Mouse (Mus musculus): ENCODE measurements around the gene Tk2. TPM values are rescaled to one million over a fixed set of nuclear protein-coding genes. Genes with fewer than 3 reads are reported as not detected.

Gene Tk2
- polyA plus RNA-seq, 1 experiment from 2014 or later, result 18.0 TPM

GRCm38 (mm10) chr8:104217601-104218000 is 30.8 kb downstream of the Tk2 start:
- no peak for ATAC-seq (ENCODE audit: insufficient number of reproducible peaks, low FRiP score, low TSS enrichment, low read depth)
- Histone ChIP-seq H3K9me3 (no peaks in the 10 kb centered on the region), H3K36me3 (no peaks in the 10 kb centered on the region), H3K27ac (no peak overlapping the region), H3K27me3 (no peaks in the 10 kb centered on the region), H3K4me2 (no peak overlapping the region), H3K9ac (no peak overlapping the region), H3K4me1 (no peaks in the 10 kb centered on the region), H3K4me3 (no peak overlapping the region)
- 91% methylated on average over 5 of the region's 5 CpGs for WGBS

GRCm38 (mm10) chr8:104205292-104205691 is 43.1 kb downstream of the Tk2 start:
- H3K4me3 ChIP-seq, result no peak overlapping the region
- WGBS, result 75% methylated on average over 3 of the region's 3 CpGs
- no peak overlapping the region for H3K27ac ChIP-seq
- H3K36me3 ChIP-seq, result no peaks in the 10 kb centered on the region
- no peaks in the 10 kb centered on the region for H3K27me3 ChIP-seq
- H3K4me2 ChIP-seq, result no peak overlapping the region
- H3K9ac ChIP-seq, result no peak overlapping the region
- H3K9me3 ChIP-seq, result no peaks in the 10 kb centered on the region
- no peak for ATAC-seq (ENCODE audit: insufficient number of reproducible peaks, low FRiP score, low TSS enrichment, low read depth)
- no peaks in the 10 kb centered on the region for H3K4me1 ChIP-seq

- 81% methylated on average over 4 of the region's 4 CpGs for WGBS
- Histone ChIP-seq H3K36me3 (no peaks in the 10 kb centered on the region), H3K27ac (no peak overlapping the region), H3K4me2 (no peak overlapping the region), H3K9me3 (no peaks in the 10 kb centered on the region), H3K4me3 (no peak overlapping the region), H3K4me1 (no peaks in the 10 kb centered on the region), H3K27me3 (no peaks in the 10 kb centered on the region), H3K9ac (no peak overlapping the region)
- no peak for ATAC-seq (ENCODE audit: insufficient number of reproducible peaks, low FRiP score, low TSS enrichment, low read depth)
These were observed 46.0 kb downstream of the Tk2 start for GRCm38 (mm10) chr8:104202320-104202719.

- H3K4me3 ChIP-seq, result no peak overlapping the region
- H3K4me1 ChIP-seq, result no peaks in the 10 kb centered on the region
- H3K36me3 ChIP-seq, result no peaks in the 10 kb centered on the region
- no peak for ATAC-seq (ENCODE audit: insufficient number of reproducible peaks, low FRiP score, low TSS enrichment, low read depth)
- 82% methylated on average over 3 of the region's 3 CpGs for whole genome bisulfite sequencing
- no peak overlapping the region for H3K9ac ChIP-seq
- H3K9me3 ChIP-seq, result no peaks in the 10 kb centered on the region
- H3K27me3 ChIP-seq, result no peaks in the 10 kb centered on the region
- H3K4me2 ChIP-seq, result no peak overlapping the region
- no peak overlapping the region for H3K27ac ChIP-seq
These were observed 46.7 kb downstream of the Tk2 start for GRCm38 (mm10) chr8:104201622-104202021.

- Histone ChIP-seq H3K9me3 (no peaks in the 10 kb centered on the region), H3K4me2 (no peak overlapping the region), H3K27ac (no peak overlapping the region), H3K4me1 (no peaks in the 10 kb centered on the region), H3K4me3 (no peak overlapping the region), H3K27me3 (no peaks in the 10 kb centered on the region), H3K9ac (no peak overlapping the region), H3K36me3 (no peaks in the 10 kb centered on the region)
- ATAC-seq (ENCODE audit: insufficient number of reproducible peaks, low FRiP score, low TSS enrichment, low read depth), result no peak
- 69% methylated on average over 5 of the region's 5 CpGs for WGBS
These were observed 48.6 kb downstream of the Tk2 start for GRCm38 (mm10) chr8:104199802-104200201.

- Histone ChIP-seq H3K27ac (no peak overlapping the region), H3K36me3 (no peaks in the 10 kb centered on the region)
- WGBS, result 42% methylated on average over 11 of the region's 11 CpGs
These were observed 56.9 kb downstream of the Tk2 start for GRCm38 (mm10) chr8:104191496-104191895.

GRCm38 (mm10) chr8:104190777-104191468 is 57.4 kb downstream of the Tk2 start:
- no peak overlapping the region for H3K9ac ChIP-seq
- 69% methylated on average over 6 of the region's 6 CpGs for WGBS

More at GRCm38 (mm10) chr8:104191496-104191895, 56.9 kb downstream of the Tk2 start:
- ATAC-seq (ENCODE audit: insufficient number of reproducible peaks, low FRiP score, low TSS enrichment, low read depth), result no peak
- H3K4me2 ChIP-seq, result no peak overlapping the region
- H3K9me3 ChIP-seq, result no peaks in the 10 kb centered on the region
- H3K27me3 ChIP-seq, result no peaks in the 10 kb centered on the region
- H3K9ac ChIP-seq, result no peak overlapping the region
- H3K4me3 ChIP-seq, result no peak overlapping the region
- H3K4me1 ChIP-seq, result no peaks in the 10 kb centered on the region

GRCm38 (mm10) chr8:104188459-104188858 is 59.9 kb downstream of the Tk2 start:
- H3K4me3 ChIP-seq, result no peak overlapping the region
- H3K27ac ChIP-seq, result no peak overlapping the region
- no peaks in the 10 kb centered on the region for H3K36me3 ChIP-seq
- H3K9ac ChIP-seq, result no peak overlapping the region
- H3K27me3 ChIP-seq, result no peaks in the 10 kb centered on the region
- no peaks in the 10 kb centered on the region for H3K9me3 ChIP-seq
- H3K4me2 ChIP-seq, result no peak overlapping the region
- H3K4me1 ChIP-seq, result no peaks in the 10 kb centered on the region
- WGBS, result 66% methylated on average over 5 of the region's 5 CpGs
- ATAC-seq (ENCODE audit: insufficient number of reproducible peaks, low FRiP score, low TSS enrichment, low read depth), result no peak

More at GRCm38 (mm10) chr8:104190777-104191468, 57.4 kb downstream of the Tk2 start:
- H3K36me3 ChIP-seq, result no peaks in the 10 kb centered on the region
- H3K4me2 ChIP-seq, result no peak overlapping the region
- no peaks in the 10 kb centered on the region for H3K27me3 ChIP-seq
- no peaks in the 10 kb centered on the region for H3K9me3 ChIP-seq
- H3K4me3 ChIP-seq, result no peak overlapping the region
- no peak overlapping the region for H3K27ac ChIP-seq
- ATAC-seq (ENCODE audit: insufficient number of reproducible peaks, low FRiP score, low TSS enrichment, low read depth), result no peak
- H3K4me1 ChIP-seq, result no peaks in the 10 kb centered on the region

GRCm38 (mm10) chr8:104187622-104188021 is 60.7 kb downstream of the Tk2 start:
- Histone ChIP-seq H3K36me3 (no peaks in the 10 kb centered on the region), H3K27me3 (no peaks in the 10 kb centered on the region), H3K27ac (no peak overlapping the region), H3K9ac (no peak overlapping the region), H3K4me3 (no peak overlapping the region), H3K4me2 (no peak overlapping the region), H3K4me1 (no peaks in the 10 kb centered on the region), H3K9me3 (no peaks in the 10 kb centered on the region)
- ATAC-seq (ENCODE audit: insufficient number of reproducible peaks, low FRiP score, low TSS enrichment, low read depth), result no peak
- 85% methylated on average over 6 of the region's 6 CpGs for WGBS

- WGBS, result 92% methylated on average over 4 of the region's 4 CpGs
These were observed 61.5 kb downstream of the Tk2 start for GRCm38 (mm10) chr8:104186827-104187226.

GRCm38 (mm10) chr8:104184905-104185304 is 63.5 kb downstream of the Tk2 start:
- Histone ChIP-seq H3K27me3 (no peaks in the 10 kb centered on the region), H3K4me2 (no peak overlapping the region), H3K4me1 (no peaks in the 10 kb centered on the region), H3K36me3 (no peaks in the 10 kb centered on the region), H3K9ac (no peak overlapping the region), H3K4me3 (no peak overlapping the region), H3K9me3 (no peaks in the 10 kb centered on the region), H3K27ac (no peak overlapping the region)
- ATAC-seq (ENCODE audit: insufficient number of reproducible peaks, low FRiP score, low TSS enrichment, low read depth), result no peak
- 29% methylated on average over 6 of the region's 6 CpGs for WGBS

More at GRCm38 (mm10) chr8:104186827-104187226, 61.5 kb downstream of the Tk2 start:
- Histone ChIP-seq H3K27me3 (no peaks in the 10 kb centered on the region), H3K36me3 (no peaks in the 10 kb centered on the region), H3K9me3 (no peaks in the 10 kb centered on the region), H3K9ac (no peak overlapping the region), H3K27ac (no peak overlapping the region), H3K4me3 (no peak overlapping the region), H3K4me1 (no peaks in the 10 kb centered on the region), H3K4me2 (no peak overlapping the region)
- ATAC-seq (ENCODE audit: insufficient number of reproducible peaks, low FRiP score, low TSS enrichment, low read depth), result no peak

- no peaks in the 10 kb centered on the region for H3K9me3 ChIP-seq
These were observed 71.3 kb downstream of the Tk2 start for GRCm38 (mm10) chr8:104177054-104177453.

More at GRCm38 (mm10) chr8:104177054-104177453, 71.3 kb downstream of the Tk2 start:
- H3K4me2 ChIP-seq, result no peak overlapping the region
- no peak overlapping the region for H3K4me3 ChIP-seq
- H3K27ac ChIP-seq, result no peak overlapping the region
- no peak for ATAC-seq (ENCODE audit: insufficient number of reproducible peaks, low FRiP score, low TSS enrichment, low read depth)
- H3K9ac ChIP-seq, result no peak overlapping the region
- 74% methylated on average over 4 of the region's 4 CpGs for WGBS
- no peaks in the 10 kb centered on the region for H3K36me3 ChIP-seq
- H3K4me1 ChIP-seq, result no peaks in the 10 kb centered on the region
- peaks cover 20% of the 10 kb centered on the region for H3K27me3 ChIP-seq

Data from limb, embryonic 15.5 days (tissue).